Mouse (Mus musculus) kidney, adult 2 months (tissue): ENCODE measurements at regions not wholly inside any gene's neighbourhood (a gene's known extent, or its start where the extent isn't known, plus 50 kb on each side); places are given as distances from the start of the nearest gene placed in this dataset.

Experiments used
- CTCF ChIP-seq: fragments of 200-500 bp; conservative IDR thresholded peaks from 2 replicates; pipeline ENCODE4 v1.5.1; 2011; ENCODE audit warnings: low read depth, mild to moderate bottlenecking, control low read depth, low read length, moderate library complexity, mixed read lengths; ENCODE audit not compliant: insufficient read depth, insufficient read length
- POLR2A ChIP-seq: fragments of 200-500 bp; IDR thresholded peaks from one replicate; pipeline ENCODE4 v1.6.1; 2011; ENCODE audit warnings: low read depth, low read length, control low read depth

GRCm38 (mm10) chr16:31576422-31576821, 86.8 kb upstream of the Dlg1 start:
- TF ChIP-seq CTCF (no peak), POLR2A (no peak)
